Mouse (Mus musculus) testis, adult 2 months (tissue): ENCODE data around the gene Capn5.

Experiments used
- CTCF ChIP-seq: fragments of 200-500 bp; IDR thresholded peaks from 2 replicates; pipeline ENCODE4 v1.5.1; 2012; ENCODE audit warnings: low read depth, mild to moderate bottlenecking, inconsistent platforms, low read length, moderate library complexity; ENCODE audit not compliant: control insufficient read depth, insufficient read depth, insufficient replicate concordance
- POLR2A ChIP-seq: fragments of 200-500 bp; IDR thresholded peaks from 2 replicates; pipeline ENCODE4 v1.6.1; 2012; ENCODE audit warnings: low read depth, mild to moderate bottlenecking, inconsistent platforms, low read length, moderate library complexity; ENCODE audit not compliant: control insufficient read depth

DNA sequence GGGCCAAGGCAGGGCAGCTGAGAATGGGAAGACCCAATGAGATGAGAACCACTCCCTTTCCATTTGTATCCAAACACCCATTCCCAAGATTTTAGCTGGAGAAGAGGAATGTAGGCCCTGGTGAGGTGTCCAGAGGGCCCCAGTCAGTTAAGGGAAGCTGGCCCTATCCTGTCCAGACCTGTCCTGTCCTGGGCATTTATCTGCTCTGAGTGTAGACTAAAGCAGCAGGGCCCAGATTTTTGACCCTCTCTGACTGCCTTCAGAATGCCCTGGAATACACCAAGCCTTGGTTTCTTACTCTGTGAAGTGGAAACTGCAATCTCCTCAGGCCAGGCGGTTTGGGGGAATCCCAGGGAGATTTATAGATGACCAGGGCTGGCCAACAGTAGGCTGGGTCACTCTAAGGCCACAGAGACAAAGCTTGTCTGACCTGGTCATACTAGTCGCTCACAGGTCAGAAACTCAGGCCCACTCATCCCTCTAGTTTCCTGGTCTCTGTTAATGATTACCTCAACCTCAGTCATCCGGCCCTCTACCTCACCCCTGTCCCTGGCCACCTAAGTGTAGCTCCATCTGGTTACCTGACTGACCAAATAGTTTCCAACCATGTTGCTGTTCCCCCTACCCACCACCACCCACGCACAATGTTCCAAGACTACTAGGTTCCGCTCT is 622 bp upstream of the Capn5 start:
- TF ChIP-seq POLR2A (no peak), CTCF (no peak)
